In genomic region chr19:16779281-16779680, GRCm38 (mm10) we compare ENCODE assay signal across 9 mouse cellular contexts. TPM values are rescaled to one million over a fixed set of nuclear protein-coding genes. Genes with fewer than 3 reads are reported as not detected.
A peak's percentile ranks its signal among the peaks of the same experiment; 100 is the strongest.
DNase-seq lines count a peak whose midpoint lies in the region; ATAC-seq and TF ChIP-seq lines count a peak whose summit lies in the region.
"Had no signal": no experiment of that assay in that cellular context is flagged by ENCODE, and none has a peak within 500 bp of the region (broad histone marks: within the 10 kb centered on the region; RNA-seq: fewer than 3 reads in every experiment).

No protein-coding gene starts in this region.

- no peak overlapping the region for H3K9ac ChIP-seq in neural tube, embryonic 13.5 days
- no peak overlapping the region for H3K9ac ChIP-seq in heart, embryonic 14.5 days (ENCODE audit: low read length)
- 0 out of 2 replicates have a peak overlapping the region, but pooled peaks have one; percentile 26 for H3K9ac ChIP-seq in stomach, embryonic 16.5 days (ENCODE audit: low read length)

- 76% methylated on average over 5 of the region's 5 CpGs for WGBS in neural tube, embryonic 13.5 days
- 72% methylated on average over 5 of the region's 5 CpGs for WGBS in heart, embryonic 14.5 days
- 63% methylated on average over 5 of the region's 5 CpGs for WGBS in stomach, embryonic 16.5 days
- WGBS in hindbrain, embryonic 10.5 days = 77% methylated on average over 5 of the region's 5 CpGs

- peak overlapping the region; percentile 82; the same call in 1 of the 2 replicates for H3K4me3 ChIP-seq in gastrocnemius, adult 2 months
- H3K4me3 ChIP-seq in neural tube, embryonic 13.5 days = 0 out of 2 replicates have a peak overlapping the region, but pooled peaks have one; percentile 1
- 0 out of 4 replicates have a peak overlapping the region, but pooled peaks of 1 of the 2 experiments have one; percentile 72 for H3K4me3 ChIP-seq in heart, embryonic 14.5 days (ENCODE audit: control insufficient read depth in 1 of 2, insufficient read depth in 1 of 2, low read depth in 1 of 2, low read length in 2 of 2)
- H3K4me3 ChIP-seq in stomach, embryonic 16.5 days (replicated peaks; ENCODE audit: low read length) = peak overlapping the region; percentile 11; the same call in 1 of the 2 replicates
- no peak overlapping the region for H3K4me3 ChIP-seq in hindbrain, embryonic 10.5 days

- H3K27ac ChIP-seq in gastrocnemius, adult 2 months = 0 out of 2 replicates have a peak overlapping the region, but pooled peaks have one; percentile 16
- no peak overlapping the region for H3K27ac ChIP-seq in neural tube, embryonic 13.5 days (replicated peaks)
- no peak overlapping the region for H3K27ac ChIP-seq in heart, embryonic 14.5 days (replicated peaks in 1 of 2; ENCODE audit: control insufficient read depth in 1 of 2, insufficient read depth in 1 of 2, low read depth in 2 of 2, low read length in 2 of 2)
- H3K27ac ChIP-seq in stomach, embryonic 16.5 days (ENCODE audit: low read length) = no peak overlapping the region
- H3K27ac ChIP-seq in hindbrain, embryonic 10.5 days = no peak overlapping the region

- no peak overlapping the region for H3K4me2 ChIP-seq in neural tube, embryonic 13.5 days
- H3K4me2 ChIP-seq in heart, embryonic 14.5 days (ENCODE audit: low read length) = peak overlapping the region; percentile 82
- no peak overlapping the region; the same call in 1 of the 2 replicates for H3K4me2 ChIP-seq in stomach, embryonic 16.5 days (ENCODE audit: low read depth, low read length)

- H3K36me3 ChIP-seq in neural tube, embryonic 13.5 days = no peaks in the 10 kb centered on the region
- H3K36me3 ChIP-seq in heart, embryonic 14.5 days (ENCODE audit: control insufficient read depth, insufficient read depth, low read length) = no peaks in the 10 kb centered on the region
- no peaks in the 10 kb centered on the region for H3K36me3 ChIP-seq in stomach, embryonic 16.5 days (ENCODE audit: control insufficient read depth, insufficient read depth, low read length)
- no peaks in the 10 kb centered on the region for H3K36me3 ChIP-seq in hindbrain, embryonic 10.5 days

- DNase-seq in gastrocnemius, adult 2 months = peak; percentile 30
- DNase-seq in gastrocnemius, postnatal 4 days (ENCODE audit: low spot score in 2 of 2) = no peak
- no peak for DNase-seq in neural tube, embryonic 10.5 days (ENCODE audit: extremely low spot score, low spot score)
- no peak for DNase-seq in adrenal gland, postnatal 14 days
- DNase-seq in hindbrain, embryonic 10.5 days (ENCODE audit: low spot score) = no peak
- DNase-seq: lung, postnatal 36 days had no signal

- TF ChIP-seq CTCF in gastrocnemius, adult 2 months (IDR thresholded peaks at IDR 0.05) = no peak

- H3K4me1 ChIP-seq in neural tube, embryonic 13.5 days (replicated peaks) = peaks cover 11% of the 10 kb centered on the region
- H3K4me1 ChIP-seq in heart, embryonic 14.5 days (ENCODE audit: control insufficient read depth in 2 of 2, insufficient read depth in 2 of 2, low read length in 2 of 2) = peaks cover 0 to 4% of the 10 kb centered on the region in 2 experiments; a peak in 1 of 4 replicates
- peaks cover 3% of the 10 kb centered on the region; the same call in 1 of the 2 replicates for H3K4me1 ChIP-seq in stomach, embryonic 16.5 days (ENCODE audit: control insufficient read depth, insufficient read depth, low read length)
- H3K4me1 ChIP-seq in hindbrain, embryonic 10.5 days (replicated peaks) = peaks cover 13% of the 10 kb centered on the region; the same call in 1 of the 2 replicates

- H3K27me3 ChIP-seq in neural tube, embryonic 13.5 days = peaks cover 29% of the 10 kb centered on the region
- H3K27me3 ChIP-seq in heart, embryonic 14.5 days (ENCODE audit: control insufficient read depth, insufficient read depth, low read length) = peaks cover 8% of the 10 kb centered on the region; the same call in 1 of the 2 replicates
- H3K27me3 ChIP-seq in stomach, embryonic 16.5 days (ENCODE audit: control insufficient read depth, insufficient read depth, low read length) = no peaks in the 10 kb centered on the region
- peaks cover 28% of the 10 kb centered on the region for H3K27me3 ChIP-seq in hindbrain, embryonic 10.5 days (ENCODE audit: insufficient read depth, poor library complexity, severe bottlenecking)

- intact Hi-C loops in gastrocnemius, adult 2 months (cut with DNase I) = no loop called here

- ATAC-seq in neural tube, embryonic 13.5 days (ENCODE audit: low read depth) = no peak
- no peak for ATAC-seq in heart, embryonic 14.5 days (ENCODE audit: insufficient number of reproducible peaks, insufficient read depth, low FRiP score, low read depth)
- ATAC-seq in stomach, embryonic 16.5 days (ENCODE audit: insufficient read depth, low FRiP score) = no peak

- no peaks in the 10 kb centered on the region for H3K9me3 ChIP-seq in neural tube, embryonic 13.5 days
- H3K9me3 ChIP-seq in heart, embryonic 14.5 days (ENCODE audit: control insufficient read depth, low read length) = no peaks in the 10 kb centered on the region
- H3K9me3 ChIP-seq in stomach, embryonic 16.5 days (replicated peaks; ENCODE audit: control insufficient read depth, low read length) = no peaks in the 10 kb centered on the region
- no peaks in the 10 kb centered on the region for H3K9me3 ChIP-seq in hindbrain, embryonic 10.5 days

RNA-seq across cellular contexts. Expression of gene Vps13a, which starts 1.5 kb away (rescaled TPM):
- 10 to 100 TPM; 22.5 to 26.2 TPM for total RNA-seq in gastrocnemius, adult 2 months (2021)
- 10 to 100 TPM; 17.4 to 17.7 TPM for total RNA-seq in gastrocnemius, postnatal 4 days (2021)
- 6.0 and 7.0 TPM in 2 replicates for polyA plus RNA-seq in neural tube, embryonic 13.5 days (2015; fragmentation: Nextera tagmentation; extraction: Ambion mirVana)
- 10.7 and 11.3 TPM in 2 replicates for polyA plus RNA-seq in heart, embryonic 14.5 days (2014; fragmentation: Nextera tagmentation; extraction: Ambion mirVana)
- 8.8 and 10.0 TPM in 2 replicates for polyA plus RNA-seq in stomach, embryonic 16.5 days (2015; fragmentation: Nextera tagmentation; extraction: Ambion mirVana)
- total RNA-seq in adrenal gland, postnatal 14 days (2021) = 39.8 and 40.3 TPM in 2 replicates
- 7.5 and 9.6 TPM in 2 replicates for polyA plus RNA-seq in hindbrain, embryonic 10.5 days (2016; fragmentation: Nextera tagmentation; extraction: Ambion mirVana)
